Mouse (Mus musculus): ENCODE measurements around the gene Ltbp1.

- TF ChIP-seq POLR2A (IDR thresholded peaks at IDR 0.05; ENCODE audit: low read depth, low read length) (no peak), CTCF (IDR thresholded peaks at IDR 0.05; ENCODE audit: extremely low read depth, insufficient read depth, insufficient read length, insufficient replicate concordance) (no peak)
Observed at GRCm38 (mm10) chr17:75122584-75123282, 117.4 kb downstream of the Ltbp1 start.

Data from spleen, adult 2 months (tissue).